ENCODE assay signal across 17 mouse cellular contexts in the genomic region with DNA sequence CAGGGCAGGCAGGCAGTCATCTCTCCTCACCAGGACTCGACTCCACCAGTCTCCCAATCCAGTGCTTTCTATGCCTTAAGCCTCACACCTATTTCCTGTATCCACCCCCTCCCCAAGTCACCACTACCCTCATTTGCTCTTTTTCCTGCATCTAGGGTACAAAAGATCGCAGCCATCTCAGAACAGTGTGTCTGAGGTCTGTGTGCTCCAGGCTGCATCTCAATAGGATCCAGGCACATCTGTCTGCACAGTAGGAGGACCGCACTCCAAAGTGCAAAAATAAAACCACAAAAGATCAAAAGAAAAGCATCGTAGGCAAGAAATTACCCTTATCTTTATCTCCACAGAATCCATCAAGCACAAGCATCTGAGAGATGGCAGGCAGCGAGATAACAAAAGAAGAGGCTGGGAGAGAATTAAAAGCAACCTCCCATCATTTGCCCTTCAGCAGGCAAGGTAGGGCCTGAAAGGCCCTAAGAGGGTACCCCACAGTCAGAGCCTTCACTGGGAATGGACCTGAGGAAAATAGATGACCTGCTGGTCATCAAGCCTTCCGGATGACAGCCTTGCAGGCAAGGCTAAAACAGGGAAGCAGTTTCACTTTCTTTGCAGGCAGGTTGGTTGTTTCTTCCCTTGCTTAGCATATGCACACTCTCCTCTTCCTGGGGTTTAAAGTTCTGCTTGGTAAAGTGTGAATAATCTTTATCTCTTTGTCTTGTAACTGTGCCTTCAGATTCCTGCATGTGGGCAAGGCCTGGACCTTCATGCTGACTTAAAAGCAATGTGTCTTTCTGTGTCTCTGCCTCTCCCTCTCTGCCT.
DNase-seq lines count a peak whose midpoint lies in the region; ATAC-seq and TF ChIP-seq lines count a peak whose summit lies in the region.
"Had no signal": no experiment of that assay in that cellular context is flagged by ENCODE, and none has a peak within 500 bp of the region (broad histone marks: within the 10 kb centered on the region; RNA-seq: fewer than 3 reads in every experiment).

No protein-coding gene starts in this region.

- peaks cover 19% of the 10 kb centered on the region; the same call in 1 of the 2 replicates for H3K4me1 ChIP-seq in neural tube, embryonic 13.5 days (replicated peaks)
- peaks cover 14% of the 10 kb centered on the region for H3K4me1 ChIP-seq in forebrain, embryonic 12.5 days
- H3K4me1 ChIP-seq in hindbrain, embryonic 15.5 days (replicated peaks), result peaks cover 14% of the 10 kb centered on the region
- H3K4me1 ChIP-seq in neural tube, embryonic 15.5 days, result peaks cover 13% of the 10 kb centered on the region
- no peaks in the 10 kb centered on the region for H3K4me1 ChIP-seq in liver, embryonic 11.5 days (replicated peaks; ENCODE audit: control insufficient read depth, insufficient read depth, low read length)
- no peaks in the 10 kb centered on the region for H3K4me1 ChIP-seq in lung, postnatal 0 days (ENCODE audit: insufficient read depth, low read depth, low read length)

- no peak overlapping the region for H3K4me2 ChIP-seq in neural tube, embryonic 13.5 days
- H3K4me2 ChIP-seq in forebrain, embryonic 12.5 days, result no peak overlapping the region
- H3K4me2 ChIP-seq in hindbrain, embryonic 15.5 days, result no peak overlapping the region
- no peak overlapping the region for H3K4me2 ChIP-seq in neural tube, embryonic 15.5 days
- no peak overlapping the region for H3K4me2 ChIP-seq in liver, embryonic 11.5 days
- H3K4me2 ChIP-seq in lung, postnatal 0 days (replicated peaks; ENCODE audit: low read depth, low read length), result no peak overlapping the region
- H3K4me2 ChIP-seq: lung, embryonic 14.5 days had no signal

- TF ChIP-seq EP300 in lung, postnatal 0 days (IDR thresholded peaks at IDR 0.05), result no peak

- 38% methylated on average over 6 of the region's 6 CpGs for WGBS in neural tube, embryonic 13.5 days
- 46% methylated on average over 6 of the region's 6 CpGs for WGBS in forebrain, embryonic 12.5 days
- 27% methylated on average over 6 of the region's 6 CpGs for WGBS in hindbrain, embryonic 15.5 days
- WGBS in neural tube, embryonic 15.5 days, result 37% methylated on average over 6 of the region's 6 CpGs
- WGBS in liver, embryonic 11.5 days, result 49% methylated on average over 6 of the region's 6 CpGs
- WGBS in lung, postnatal 0 days, result 43% methylated on average over 6 of the region's 6 CpGs

- H3K27me3 ChIP-seq in neural tube, embryonic 13.5 days, result no peaks in the 10 kb centered on the region
- H3K27me3 ChIP-seq in forebrain, embryonic 12.5 days, result no peaks in the 10 kb centered on the region
- no peaks in the 10 kb centered on the region for H3K27me3 ChIP-seq in hindbrain, embryonic 15.5 days
- H3K27me3 ChIP-seq in neural tube, embryonic 15.5 days (replicated peaks), result no peaks in the 10 kb centered on the region
- H3K27me3 ChIP-seq in liver, embryonic 11.5 days (replicated peaks; ENCODE audit: control insufficient read depth, insufficient read depth, low read length), result no peaks in the 10 kb centered on the region
- no peaks in the 10 kb centered on the region for H3K27me3 ChIP-seq in lung, postnatal 0 days (replicated peaks; ENCODE audit: insufficient read depth, low read length)

- no peaks in the 10 kb centered on the region for H3K36me3 ChIP-seq in neural tube, embryonic 13.5 days
- no peaks in the 10 kb centered on the region for H3K36me3 ChIP-seq in forebrain, embryonic 12.5 days (replicated peaks)
- H3K36me3 ChIP-seq in hindbrain, embryonic 15.5 days, result no peaks in the 10 kb centered on the region
- no peaks in the 10 kb centered on the region for H3K36me3 ChIP-seq in neural tube, embryonic 15.5 days
- H3K36me3 ChIP-seq in liver, embryonic 11.5 days (ENCODE audit: control insufficient read depth, insufficient read depth, low read length), result no peaks in the 10 kb centered on the region
- H3K36me3 ChIP-seq in lung, postnatal 0 days (ENCODE audit: insufficient read depth, low read length), result no peaks in the 10 kb centered on the region

- H3K4me3 ChIP-seq in neural tube, embryonic 13.5 days, result no peak overlapping the region
- no peak overlapping the region for H3K4me3 ChIP-seq in forebrain, embryonic 12.5 days (replicated peaks)
- H3K4me3 ChIP-seq in hindbrain, embryonic 15.5 days, result no peak overlapping the region
- H3K4me3 ChIP-seq in neural tube, embryonic 15.5 days (replicated peaks), result no peak overlapping the region
- no peak overlapping the region for H3K4me3 ChIP-seq in liver, embryonic 11.5 days (ENCODE audit: low read depth, low read length)
- H3K4me3 ChIP-seq in lung, postnatal 0 days (ENCODE audit: low read depth, low read length), result no peak overlapping the region
- H3K4me3 ChIP-seq: myocyte had no signal

- ATAC-seq in neural tube, embryonic 13.5 days (ENCODE audit: low read depth), result no peak
- no peak for ATAC-seq in forebrain, embryonic 12.5 days (ENCODE audit: low FRiP score)
- peak; percentile 19; the same call in 1 of the 2 replicates for ATAC-seq in hindbrain, embryonic 15.5 days (ENCODE audit: low FRiP score, low read depth)
- no peak for ATAC-seq in neural tube, embryonic 15.5 days (ENCODE audit: low FRiP score)
- no peak for ATAC-seq in liver, embryonic 11.5 days (replicated peaks; ENCODE audit: low FRiP score)
- no peak for ATAC-seq in lung, postnatal 0 days
- ATAC-seq: CD4-positive, CD25-positive, alpha-beta regulatory T cell, adult 4 months; intestine, embryonic 16.5 days had no signal

- no peak for TF ChIP-seq CTCF in lung, postnatal 0 days (IDR thresholded peaks at IDR 0.05)

- DNase-seq in neural tube, embryonic 10.5 days (ENCODE audit: extremely low spot score, low spot score), result no peak
- no peak for DNase-seq in liver, embryonic 11.5 days (ENCODE audit: low spot score)
- no peak for DNase-seq in lung, postnatal 0 days (ENCODE audit: low spot score)
- no peak for DNase-seq in right cerebral cortex, postnatal 25 days
- DNase-seq: cerebellum, adult 11-12 months; heart, postnatal 14 days; kidney, postnatal 10 days; right cerebral cortex, postnatal 14 days; thymus, postnatal 4 days had no signal

- no peaks in the 10 kb centered on the region for H3K9me3 ChIP-seq in neural tube, embryonic 13.5 days
- H3K9me3 ChIP-seq in forebrain, embryonic 12.5 days, result no peaks in the 10 kb centered on the region
- no peaks in the 10 kb centered on the region for H3K9me3 ChIP-seq in hindbrain, embryonic 15.5 days
- no peaks in the 10 kb centered on the region for H3K9me3 ChIP-seq in neural tube, embryonic 15.5 days (replicated peaks)
- no peaks in the 10 kb centered on the region for H3K9me3 ChIP-seq in liver, embryonic 11.5 days (ENCODE audit: control insufficient read depth, low read length)
- no peaks in the 10 kb centered on the region for H3K9me3 ChIP-seq in lung, postnatal 0 days (ENCODE audit: low read length)

- 0 out of 2 replicates have a peak overlapping the region, but pooled peaks have one; percentile 4 for H3K9ac ChIP-seq in neural tube, embryonic 13.5 days
- no peak overlapping the region for H3K9ac ChIP-seq in forebrain, embryonic 12.5 days
- H3K9ac ChIP-seq in hindbrain, embryonic 15.5 days, result 0 out of 2 replicates have a peak overlapping the region, but pooled peaks have one; percentile 16
- H3K9ac ChIP-seq in neural tube, embryonic 15.5 days (replicated peaks), result 0 out of 2 replicates have a peak overlapping the region, but pooled peaks have one; percentile 23
- no peak overlapping the region for H3K9ac ChIP-seq in liver, embryonic 11.5 days (ENCODE audit: low read depth, low read length)
- no peak overlapping the region for H3K9ac ChIP-seq in lung, postnatal 0 days (replicated peaks; ENCODE audit: low read depth)
- H3K9ac ChIP-seq: lung, embryonic 14.5 days had no signal

- H3K27ac ChIP-seq in neural tube, embryonic 13.5 days (replicated peaks), result peak overlapping the region; percentile 33; the same call in 1 of the 2 replicates
- H3K27ac ChIP-seq in forebrain, embryonic 12.5 days, result peak overlapping the region; percentile 36; the same call in 1 of the 2 replicates
- peak overlapping the region; percentile 61 for H3K27ac ChIP-seq in hindbrain, embryonic 15.5 days (replicated peaks)
- H3K27ac ChIP-seq in neural tube, embryonic 15.5 days (replicated peaks), result peak overlapping the region; percentile 56
- no peak overlapping the region for H3K27ac ChIP-seq in liver, embryonic 11.5 days (ENCODE audit: low read depth, low read length)
- H3K27ac ChIP-seq in lung, postnatal 0 days (ENCODE audit: low read length), result no peak overlapping the region

Comparison
In these comparisons a context has a peak if more than half of its experiments do, and no peak if none do; other contexts are left out.
1. H3K27ac ChIP-seq: peak in neural tube, embryonic 13.5 days (single experiment), forebrain, embryonic 12.5 days (single experiment), hindbrain, embryonic 15.5 days (single experiment) and neural tube, embryonic 15.5 days (single experiment); none in liver, embryonic 11.5 days (single experiment) and lung, postnatal 0 days (single experiment).
2. H3K9ac ChIP-seq: peak in neural tube, embryonic 13.5 days (single experiment), hindbrain, embryonic 15.5 days (single experiment) and neural tube, embryonic 15.5 days (single experiment); none in forebrain, embryonic 12.5 days (single experiment), liver, embryonic 11.5 days (single experiment) and lung, postnatal 0 days (single experiment).